8 mouse cellular contexts compared by ENCODE assay signal in genomic region chr16:20642161-20642560, GRCm38 (mm10). TPM values are rescaled to one million over a fixed set of nuclear protein-coding genes. Genes with fewer than 3 reads are reported as not detected.
DNase-seq lines count a peak whose midpoint lies in the region; ATAC-seq and TF ChIP-seq lines count a peak whose summit lies in the region.

No protein-coding gene starts in this region.

- H3K4me3 ChIP-seq in liver, embryonic 12.5 days: no peak overlapping the region
- no peak overlapping the region for H3K4me3 ChIP-seq in kidney, adult 2 months (ENCODE audit: insufficient read depth, low read depth, low read length)
- no peak overlapping the region for H3K4me3 ChIP-seq in limb, embryonic 12.5 days (replicated peaks)
- H3K4me3 ChIP-seq in midbrain, postnatal 0 days (ENCODE audit: low read depth, low read length): no peak overlapping the region
- no peak overlapping the region for H3K4me3 ChIP-seq in stomach, embryonic 14.5 days (ENCODE audit: low read depth, low read length)

- peaks cover 45% of the 10 kb centered on the region for H3K27me3 ChIP-seq in liver, embryonic 12.5 days (replicated peaks)
- H3K27me3 ChIP-seq in kidney, adult 2 months (replicated peaks; ENCODE audit: control insufficient read depth, insufficient read depth, low read length): no peaks in the 10 kb centered on the region
- H3K27me3 ChIP-seq in limb, embryonic 12.5 days: no peaks in the 10 kb centered on the region
- no peaks in the 10 kb centered on the region for H3K27me3 ChIP-seq in midbrain, postnatal 0 days (ENCODE audit: insufficient read depth, low read length)
- H3K27me3 ChIP-seq in stomach, embryonic 14.5 days (ENCODE audit: control insufficient read depth, insufficient read depth, low read length): no peaks in the 10 kb centered on the region

- DNase-seq in liver: peak; percentile 59
- peak; percentile 94 to 95 for DNase-seq in cerebellum, postnatal 10 days
- DNase-seq in gastrocnemius, adult 18-20 months (ENCODE audit: low spot score): peak; percentile 68
- DNase-seq in kidney, adult 2 months: peak; percentile 73
- DNase-seq in midbrain, postnatal 0 days (ENCODE audit: low spot score): peak; percentile 83

- H3K4me1 ChIP-seq in liver, embryonic 12.5 days: no peaks in the 10 kb centered on the region
- H3K4me1 ChIP-seq in kidney, adult 2 months (ENCODE audit: control insufficient read depth, insufficient read depth, low read length): no peaks in the 10 kb centered on the region
- H3K4me1 ChIP-seq in limb, embryonic 12.5 days (replicated peaks): no peaks in the 10 kb centered on the region
- H3K4me1 ChIP-seq in midbrain, postnatal 0 days (ENCODE audit: insufficient read depth, low read length): no peaks in the 10 kb centered on the region; the same call in 1 of the 2 replicates
- no peaks in the 10 kb centered on the region for H3K4me1 ChIP-seq in stomach, embryonic 14.5 days (ENCODE audit: control insufficient read depth, insufficient read depth, low read length)

- H3K36me3 ChIP-seq in liver, embryonic 12.5 days: no peaks in the 10 kb centered on the region
- H3K36me3 ChIP-seq in kidney, adult 2 months (ENCODE audit: control insufficient read depth, insufficient read depth, low read length): no peaks in the 10 kb centered on the region
- no peaks in the 10 kb centered on the region for H3K36me3 ChIP-seq in limb, embryonic 12.5 days
- H3K36me3 ChIP-seq in midbrain, postnatal 0 days (ENCODE audit: insufficient read depth, low read length): peaks cover 15% of the 10 kb centered on the region
- no peaks in the 10 kb centered on the region for H3K36me3 ChIP-seq in stomach, embryonic 14.5 days (ENCODE audit: control insufficient read depth, insufficient read depth, low read length)

- ATAC-seq in liver, embryonic 12.5 days: no peak
- 0 out of 2 replicates have a peak, but pooled peaks have one; percentile 31 for ATAC-seq in limb, embryonic 12.5 days (ENCODE audit: insufficient number of reproducible peaks, insufficient read depth, low FRiP score, low TSS enrichment, low read depth)
- no peak for ATAC-seq in midbrain, postnatal 0 days (ENCODE audit: low FRiP score)
- peak; percentile 46 for ATAC-seq in stomach, embryonic 14.5 days (ENCODE audit: insufficient number of reproducible peaks, insufficient read depth, low FRiP score, low read depth)

- H3K4me2 ChIP-seq in liver, embryonic 12.5 days: no peak overlapping the region
- no peak overlapping the region for H3K4me2 ChIP-seq in limb, embryonic 12.5 days
- H3K4me2 ChIP-seq in midbrain, postnatal 0 days (ENCODE audit: low read depth, low read length, poor library complexity, severe bottlenecking): no peak overlapping the region
- no peak overlapping the region for H3K4me2 ChIP-seq in stomach, embryonic 14.5 days (replicated peaks; ENCODE audit: low read depth, low read length)

- WGBS in liver, embryonic 12.5 days (ENCODE audit: insufficient replicate concordance): 3% methylated on average over 8 of the region's 8 CpGs
- WGBS in kidney, adult 2 months: under 1% methylated on average over 8 of the region's 8 CpGs
- WGBS in limb, embryonic 12.5 days: 4% methylated on average over 8 of the region's 8 CpGs
- 0% methylated on average over 8 of the region's 8 CpGs for WGBS in midbrain, postnatal 0 days
- 2% methylated on average over 8 of the region's 8 CpGs for WGBS in stomach, embryonic 14.5 days

- peak; percentile 87 for TF ChIP-seq CTCF in kidney, adult 2 months (conservative IDR thresholded peaks at IDR 0.05; ENCODE audit: insufficient read depth, insufficient read length, low read depth, low read length)
- TF ChIP-seq CTCF in midbrain, postnatal 0 days (IDR thresholded peaks at IDR 0.05): peak; percentile 81

- TF ChIP-seq POLR2A in kidney, adult 2 months (IDR thresholded peaks at IDR 0.05; ENCODE audit: low read depth, low read length): no peak

- H3K27ac ChIP-seq in liver, embryonic 12.5 days: no peak overlapping the region
- no peak overlapping the region for H3K27ac ChIP-seq in kidney, adult 2 months (ENCODE audit: insufficient read depth, low read depth, low read length)
- H3K27ac ChIP-seq in limb, embryonic 12.5 days: no peak overlapping the region
- no peak overlapping the region for H3K27ac ChIP-seq in midbrain, postnatal 0 days (ENCODE audit: low read depth, low read length)
- no peak overlapping the region for H3K27ac ChIP-seq in stomach, embryonic 14.5 days (ENCODE audit: low read length)

- no peaks in the 10 kb centered on the region for H3K9me3 ChIP-seq in liver, embryonic 12.5 days (replicated peaks)
- H3K9me3 ChIP-seq in limb, embryonic 12.5 days: no peaks in the 10 kb centered on the region
- H3K9me3 ChIP-seq in midbrain, postnatal 0 days (ENCODE audit: low read length): no peaks in the 10 kb centered on the region
- H3K9me3 ChIP-seq in stomach, embryonic 14.5 days (ENCODE audit: control insufficient read depth, low read depth, low read length): no peaks in the 10 kb centered on the region

- H3K9ac ChIP-seq in liver, embryonic 12.5 days: no peak overlapping the region
- no peak overlapping the region for H3K9ac ChIP-seq in limb, embryonic 12.5 days (replicated peaks)
- no peak overlapping the region for H3K9ac ChIP-seq in midbrain, postnatal 0 days (replicated peaks; ENCODE audit: low read length, poor library complexity, severe bottlenecking)
- no peak overlapping the region for H3K9ac ChIP-seq in stomach, embryonic 14.5 days (replicated peaks; ENCODE audit: low read depth, low read length)

RNA-seq across cellular contexts. Expression of gene Psmd2, which starts 9.3 kb away (rescaled TPM):
- polyA plus RNA-seq in liver, embryonic 12.5 days (2016; fragmentation: Nextera tagmentation; extraction: Ambion mirVana): 277 and 289 TPM in 2 replicates
- 100 to 1,000 TPM; 251 to 253 TPM for total RNA-seq in gastrocnemius, adult 18-20 months (2021)
- 90.4 and 96.9 TPM in 2 replicates for polyA plus RNA-seq in kidney, adult 2 months (2012; rRNA removed)
- polyA plus RNA-seq in limb, embryonic 12.5 days (2016; fragmentation: Nextera tagmentation; extraction: Ambion mirVana): 414 and 424 TPM in 2 replicates
- 201 and 235 TPM in 2 replicates for total RNA-seq in midbrain, postnatal 0 days (2014; rRNA removed)
- polyA plus RNA-seq in midbrain, postnatal 0 days (2015; fragmentation: Nextera tagmentation; extraction: Ambion mirVana): 311 and 316 TPM in 2 replicates
- 275 and 279 TPM in 2 replicates for polyA plus RNA-seq in stomach, embryonic 14.5 days (2014; fragmentation: Nextera tagmentation; extraction: Ambion mirVana)

RNA-seq across cellular contexts. Expression of gene Ece2, which starts 12.5 kb away (rescaled TPM):
- 0.53 TPM in 1 of 2 replicates, not detected in the other for polyA plus RNA-seq in liver, embryonic 12.5 days (2016; fragmentation: Nextera tagmentation; extraction: Ambion mirVana)
- total RNA-seq in gastrocnemius, adult 18-20 months (2021): under 1 TPM in 1 of 2 experiments, not detected in 1; 0.41 TPM
- 0.37 TPM in 1 of 2 replicates, not detected in the other for polyA plus RNA-seq in kidney, adult 2 months (2012; rRNA removed)
- 5.9 TPM in 2 replicates for polyA plus RNA-seq in limb, embryonic 12.5 days (2016; fragmentation: Nextera tagmentation; extraction: Ambion mirVana)
- total RNA-seq in midbrain, postnatal 0 days (2014; rRNA removed): 24.4 and 26.9 TPM in 2 replicates
- 16.7 and 16.9 TPM in 2 replicates for polyA plus RNA-seq in midbrain, postnatal 0 days (2015; fragmentation: Nextera tagmentation; extraction: Ambion mirVana)
- polyA plus RNA-seq in stomach, embryonic 14.5 days (2014; fragmentation: Nextera tagmentation; extraction: Ambion mirVana): 2.4 and 3.4 TPM in 2 replicates

RNA-seq across cellular contexts. Expression of gene Camk2n2, which starts 21.1 kb away (rescaled TPM):
- 0.56 and 0.61 TPM in 2 replicates for polyA plus RNA-seq in liver, embryonic 12.5 days (2016; fragmentation: Nextera tagmentation; extraction: Ambion mirVana)
- 1 to 10 TPM; 1.1 to 1.2 TPM for total RNA-seq in gastrocnemius, adult 18-20 months (2021)
- polyA plus RNA-seq in kidney, adult 2 months (2012; rRNA removed): 5.4 and 5.8 TPM in 2 replicates
- 1.1 and 1.2 TPM in 2 replicates for polyA plus RNA-seq in limb, embryonic 12.5 days (2016; fragmentation: Nextera tagmentation; extraction: Ambion mirVana)
- 86.3 and 111 TPM in 2 replicates for total RNA-seq in midbrain, postnatal 0 days (2014; rRNA removed)
- polyA plus RNA-seq in midbrain, postnatal 0 days (2015; fragmentation: Nextera tagmentation; extraction: Ambion mirVana): 85.4 and 87.6 TPM in 2 replicates
- 1.8 and 2.1 TPM in 2 replicates for polyA plus RNA-seq in stomach, embryonic 14.5 days (2014; fragmentation: Nextera tagmentation; extraction: Ambion mirVana)

RNA-seq across cellular contexts. Expression of gene Eif4g1, which starts 26.0 kb away (rescaled TPM):
- 180 and 187 TPM in 2 replicates for polyA plus RNA-seq in liver, embryonic 12.5 days (2016; fragmentation: Nextera tagmentation; extraction: Ambion mirVana)
- 100 to 1,000 TPM; 426 to 438 TPM for total RNA-seq in gastrocnemius, adult 18-20 months (2021)
- polyA plus RNA-seq in kidney, adult 2 months (2012; rRNA removed): 262 and 316 TPM in 2 replicates
- polyA plus RNA-seq in limb, embryonic 12.5 days (2016; fragmentation: Nextera tagmentation; extraction: Ambion mirVana): 204 and 218 TPM in 2 replicates
- 403 and 430 TPM in 2 replicates for total RNA-seq in midbrain, postnatal 0 days (2014; rRNA removed)
- polyA plus RNA-seq in midbrain, postnatal 0 days (2015; fragmentation: Nextera tagmentation; extraction: Ambion mirVana): 102 and 118 TPM in 2 replicates
- 180 TPM in 2 replicates for polyA plus RNA-seq in stomach, embryonic 14.5 days (2014; fragmentation: Nextera tagmentation; extraction: Ambion mirVana)

RNA-seq across cellular contexts. Expression of gene Alg3, which starts 30.6 kb away (rescaled TPM):
- polyA plus RNA-seq in liver, embryonic 12.5 days (2016; fragmentation: Nextera tagmentation; extraction: Ambion mirVana): 35.0 and 36.0 TPM in 2 replicates
- 10 to 100 TPM; 12.7 to 13.7 TPM for total RNA-seq in gastrocnemius, adult 18-20 months (2021)
- 21.8 and 23.2 TPM in 2 replicates for polyA plus RNA-seq in kidney, adult 2 months (2012; rRNA removed)
- 35.5 and 42.5 TPM in 2 replicates for polyA plus RNA-seq in limb, embryonic 12.5 days (2016; fragmentation: Nextera tagmentation; extraction: Ambion mirVana)
- total RNA-seq in midbrain, postnatal 0 days (2014; rRNA removed): 21.3 and 38.2 TPM in 2 replicates
- 32.7 and 36.4 TPM in 2 replicates for polyA plus RNA-seq in midbrain, postnatal 0 days (2015; fragmentation: Nextera tagmentation; extraction: Ambion mirVana)
- 46.1 and 46.8 TPM in 2 replicates for polyA plus RNA-seq in stomach, embryonic 14.5 days (2014; fragmentation: Nextera tagmentation; extraction: Ambion mirVana)

Comparison
In these comparisons a context has a peak if more than half of its experiments do, and no peak if none do; other contexts are left out.
1. ATAC-seq: peak in limb, embryonic 12.5 days (single experiment) and stomach, embryonic 14.5 days (single experiment); none in liver, embryonic 12.5 days (single experiment) and midbrain, postnatal 0 days (single experiment).
2. RNA of gene Camk2n2, which starts 21.1 kb away (polyA plus RNA-seq): 85.4 to 87.6 TPM in midbrain, postnatal 0 days; 5.4 to 5.8 TPM in kidney, adult 2 months, 1.8 to 2.1 TPM in stomach, embryonic 14.5 days, 1.1 to 1.2 TPM in limb, embryonic 12.5 days and 0.56 to 0.61 TPM in liver, embryonic 12.5 days; every median in the first group is over 10 times any median in the second.
3. Peak in every context shown above with its lines, with median percentiles within 50 percentile points of each other: DNase-seq.